Mouse (Mus musculus) liver, adult 2 months (tissue): ENCODE results near the gene Ino80b.

Experiments
- CTCF ChIP-seq: fragments of 200-500 bp; IDR thresholded peaks from 2 replicates; pipeline ENCODE4 v1.5.1; 2011; ENCODE audit warnings: low read depth, low read length, control low read depth
- POLR2A ChIP-seq: fragments of 200-500 bp; IDR thresholded peaks from 2 replicates; pipeline ENCODE4 v1.6.1; 2011; ENCODE audit warnings: low read length, control low read depth; ENCODE audit not compliant: insufficient read depth; ENCODE audit errors: extremely low read depth

- no peak for TF ChIP-seq POLR2A
- TF ChIP-seq CTCF, result no peak
Observed at GRCm38 (mm10) chr6:83116373-83117164, 8.7 kb downstream of the Ino80b start.
